Mouse (Mus musculus): ENCODE results near the gene Saa4. TPM values are rescaled to one million over a fixed set of nuclear protein-coding genes. Genes with fewer than 3 reads are reported as not detected.
"Not testable (repeated sequence)": the region's sequence is repeated elsewhere in the genome, so short reads cannot be mapped to it uniquely, and the experiment has no call there.

Gene Saa4
- total RNA-seq (2022) = not detected

DNA sequence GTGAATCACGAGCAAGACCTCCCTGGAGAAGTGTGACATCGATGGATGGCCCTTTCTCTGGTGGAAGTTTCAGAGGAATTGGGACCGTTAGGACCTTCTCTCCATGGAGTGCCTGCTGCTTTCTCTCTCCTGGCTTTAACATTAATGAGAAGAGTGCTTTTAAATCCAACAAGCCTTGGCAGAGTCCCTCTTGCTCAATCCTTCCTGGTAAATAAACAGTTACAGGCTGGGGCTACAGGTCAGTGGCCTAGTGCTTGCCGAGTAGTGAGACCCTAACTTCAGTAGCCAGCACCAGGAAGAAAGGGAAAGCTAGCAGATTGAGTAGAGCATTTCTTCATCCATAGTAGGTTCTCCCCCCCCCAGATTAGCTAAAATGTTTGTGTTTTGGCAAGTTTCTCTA, at the start of gene Saa4:
Gene Saa4, minus strand, starts transcription at position 146 of the 400 bp plus-strand sequence.
- DNase-seq (ENCODE audit: low spot score in 2 of 2) = no peak

DNA sequence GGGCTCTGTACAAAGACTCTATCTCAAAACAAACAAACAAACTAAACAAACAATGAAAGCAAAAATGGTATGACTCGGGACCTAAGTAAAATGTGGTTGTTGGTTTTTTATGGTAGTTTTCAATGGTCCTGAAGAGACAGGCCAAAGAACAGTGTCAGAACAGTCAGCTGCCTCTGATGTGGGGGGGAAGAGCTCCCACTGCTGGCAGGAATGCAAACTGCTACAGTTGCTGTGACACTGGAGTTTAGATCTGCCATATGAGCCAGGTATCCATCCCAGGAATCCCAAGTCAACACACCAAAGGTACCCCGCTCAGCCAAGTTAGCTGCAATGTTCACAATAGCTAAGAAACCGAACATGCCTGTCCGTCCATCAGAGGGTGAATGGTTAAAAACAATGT, 38.3 kb upstream of the Saa4 start:
- peak in 1 of 2 experiments; percentile 31 for DNase-seq (ENCODE audit: low spot score in 2 of 2)

DNA sequence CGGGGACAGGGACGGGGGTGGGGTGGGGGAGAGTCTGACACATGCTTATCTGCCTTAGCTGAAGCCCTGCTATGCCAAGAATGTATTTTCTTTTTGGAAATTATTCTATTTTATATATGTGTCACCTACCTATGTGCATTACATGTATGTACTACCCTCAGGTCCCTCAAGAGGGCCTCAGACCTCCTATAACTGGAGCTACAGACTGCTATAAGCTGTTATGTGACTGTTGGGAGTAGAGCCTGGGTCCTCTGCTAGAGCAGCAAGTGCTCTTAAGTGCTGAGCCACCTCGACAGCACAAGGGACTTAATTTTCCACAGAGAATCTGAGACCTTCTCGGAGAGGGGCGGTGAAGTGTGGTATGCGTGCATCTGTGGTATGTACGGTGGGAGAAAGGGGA, 36.0 kb upstream of the Saa4 start:
- no peak for DNase-seq (ENCODE audit: low spot score in 2 of 2)

DNA sequence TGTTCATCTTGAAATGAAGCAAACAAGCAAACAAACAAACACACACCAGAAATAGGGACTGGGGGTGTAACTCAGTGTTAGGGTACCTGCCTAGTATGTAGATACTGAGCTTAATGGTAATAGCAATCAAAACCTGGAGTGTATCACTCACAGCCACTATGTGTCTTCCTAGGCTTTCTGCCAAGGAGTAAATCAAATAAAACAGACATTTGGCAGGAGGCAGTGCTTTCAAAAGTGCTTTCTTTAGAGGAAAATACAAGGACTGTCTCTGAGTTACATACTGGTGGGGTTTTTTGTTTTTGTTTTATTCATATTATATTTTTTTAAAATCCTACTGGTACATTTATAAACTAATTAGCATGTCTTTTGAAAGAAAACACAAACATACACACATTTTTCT, 35.0 kb upstream of the Saa4 start:
- no peak for DNase-seq (ENCODE audit: low spot score in 2 of 2)

DNA sequence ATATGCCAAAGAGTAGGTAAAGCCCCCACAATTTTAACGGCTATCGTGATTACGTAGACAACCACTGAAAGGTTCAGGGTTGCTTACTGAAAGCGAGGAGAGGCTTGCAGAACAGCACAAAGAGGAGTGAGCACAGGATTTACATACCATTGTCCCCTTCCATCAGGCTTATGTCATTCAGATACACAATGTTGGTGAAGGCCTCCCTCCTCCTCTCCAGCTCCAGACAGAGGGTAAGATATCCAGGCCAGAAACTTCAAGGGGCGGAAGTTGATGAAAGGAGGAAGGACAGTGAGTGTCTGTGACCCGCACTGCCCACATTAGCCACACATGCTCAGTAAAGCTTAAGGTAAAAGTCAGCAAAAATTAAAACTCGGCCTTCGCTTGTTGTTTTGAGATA, 32.3 kb upstream of the Saa4 start:
- DNase-seq (ENCODE audit: low spot score in 2 of 2) = no peak

DNA sequence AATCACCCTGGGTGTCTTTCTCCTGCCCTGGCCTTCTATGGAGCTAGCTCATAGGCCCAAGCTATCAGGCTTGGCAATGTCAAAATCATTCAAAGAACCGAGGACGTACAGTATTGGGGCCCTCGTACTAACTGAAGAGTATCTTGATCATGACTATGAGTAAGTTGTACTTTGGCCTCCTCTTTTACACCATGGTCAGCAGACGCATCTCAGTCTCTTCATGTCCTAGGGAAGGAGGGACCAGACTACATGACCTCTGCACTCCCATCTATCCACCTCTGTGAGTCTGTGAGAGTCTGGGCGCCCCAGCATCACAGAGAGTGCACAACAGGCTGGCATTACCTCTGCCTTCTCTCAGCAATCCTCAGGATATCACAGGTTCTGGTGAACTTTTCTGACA, 30.2 kb upstream of the Saa4 start:
- DNase-seq (ENCODE audit: low spot score in 2 of 2) = no peak

DNA sequence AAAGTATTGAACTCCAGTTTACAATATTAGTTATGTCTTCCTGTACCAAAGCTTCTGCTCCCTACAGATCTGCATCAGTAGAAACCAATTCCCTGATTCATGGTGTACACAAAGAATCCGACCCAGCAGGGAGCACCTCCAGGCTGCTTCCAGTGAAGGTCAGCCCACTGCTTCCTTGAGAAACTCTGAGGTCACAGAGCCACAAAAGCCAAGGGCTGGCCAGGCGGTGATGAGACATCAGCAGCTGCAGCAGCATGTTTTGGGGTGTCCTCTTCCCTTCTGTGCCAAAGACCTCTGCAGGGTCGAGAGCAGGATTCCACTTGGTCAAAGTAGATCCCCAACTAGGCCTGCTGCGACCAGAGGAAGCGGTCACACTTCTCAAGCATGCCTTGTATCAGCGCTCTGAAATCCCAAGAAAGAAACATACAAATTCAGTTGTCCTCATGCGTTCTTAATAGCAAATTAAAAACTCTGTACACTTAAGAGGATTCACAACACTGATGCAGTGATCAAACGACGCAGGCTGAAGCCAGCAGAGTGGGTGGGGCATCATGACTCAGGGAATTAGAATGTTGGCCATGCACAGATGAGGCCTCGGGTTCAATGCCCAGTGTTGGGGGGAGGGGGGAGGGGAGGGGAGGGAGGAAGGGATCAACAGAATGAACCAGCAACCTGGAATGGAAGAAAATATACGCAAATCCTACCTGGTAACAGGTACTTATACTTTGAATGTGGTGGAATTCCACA, 28.8 kb upstream of the Saa4 start:
- DNase-seq (ENCODE audit: low spot score in 2 of 2) = no peak

DNA sequence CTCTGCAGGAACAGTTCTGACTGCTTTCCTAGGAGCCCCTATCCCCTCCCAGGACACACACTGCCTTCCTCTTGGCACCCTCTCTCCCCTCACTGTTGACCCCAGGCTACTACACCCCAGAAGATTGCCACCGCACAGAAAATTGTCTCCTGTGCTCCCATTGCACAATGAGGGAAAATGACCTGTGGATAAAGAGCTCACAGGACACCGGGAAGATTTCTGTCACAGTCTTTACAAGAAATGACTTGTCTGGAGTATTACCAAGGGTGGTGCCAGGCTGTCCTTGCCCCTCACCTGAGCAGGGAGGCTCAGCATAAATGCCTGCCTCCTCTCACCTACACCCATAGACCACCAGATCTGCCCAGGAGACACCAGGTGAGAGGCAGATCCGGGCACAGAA, 19.1 kb upstream of the Saa4 start, which contains the start of gene Saa2:
Gene Saa2, plus strand, starts transcription at position 301 of the 400 bp plus-strand sequence.
- DNase-seq (ENCODE audit: low spot score in 2 of 2) = no peak

DNA sequence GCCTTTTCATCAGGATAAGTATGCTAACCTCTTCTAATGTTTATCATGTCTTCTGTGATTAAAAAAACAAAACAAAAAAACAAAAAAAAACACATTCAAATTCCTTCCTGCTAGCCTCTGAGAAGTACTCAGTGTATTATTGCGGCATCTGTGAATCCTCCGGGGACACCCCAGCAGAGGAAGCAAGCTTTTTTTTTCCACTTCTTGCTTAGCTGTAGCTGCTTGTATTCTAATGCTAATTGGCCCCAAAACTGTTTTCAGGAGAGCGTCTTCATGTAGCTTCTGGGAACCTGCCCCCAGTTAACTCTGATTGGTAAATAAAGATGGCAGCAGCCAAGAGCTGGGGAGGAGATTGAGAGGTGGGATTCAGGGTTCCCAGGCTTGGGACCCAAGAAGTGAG, 16.1 kb upstream of the Saa4 start:
- DNase-seq (ENCODE audit: low spot score in 2 of 2) = no peak

DNA sequence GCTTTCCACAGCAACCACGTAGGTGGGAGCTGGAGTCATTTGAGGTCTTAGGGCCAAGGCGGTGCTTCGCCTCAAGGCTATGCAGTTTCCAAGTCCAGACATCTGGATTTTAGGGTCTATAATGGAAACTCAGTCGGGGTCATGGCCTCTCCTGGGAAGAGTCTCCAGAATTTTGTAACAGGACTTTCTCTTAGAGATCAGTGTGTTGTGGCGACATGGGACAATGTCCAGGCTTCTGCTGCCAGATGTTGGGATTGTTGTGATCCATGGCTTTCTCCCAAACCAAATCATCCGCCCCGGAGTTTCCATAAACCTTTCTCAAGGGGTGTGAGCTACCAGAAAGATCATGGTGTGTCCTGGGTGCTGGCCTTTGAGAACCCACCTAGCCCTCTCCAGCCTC, 14.0 kb upstream of the Saa4 start:
- peak; percentile 36 to 45 for DNase-seq (ENCODE audit: low spot score in 2 of 2)

DNA sequence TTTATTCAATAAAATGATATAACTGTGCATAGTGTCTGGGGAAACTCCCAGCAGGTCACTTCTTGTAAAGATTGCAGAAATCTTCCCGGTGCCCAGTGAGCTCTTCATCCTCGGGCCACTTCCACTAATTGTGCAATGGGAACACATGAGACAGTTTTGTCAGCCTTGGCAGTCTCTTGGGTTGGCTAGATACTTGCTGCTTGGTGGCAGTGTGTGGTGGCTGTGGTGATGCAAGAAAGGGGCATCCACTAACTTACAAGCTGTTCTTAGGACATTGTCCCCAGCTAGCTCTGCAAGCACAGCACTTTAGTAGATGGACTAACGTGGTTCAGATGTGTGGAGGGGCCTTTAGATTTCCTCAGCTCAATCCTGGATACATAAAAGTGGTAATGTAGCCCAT, 13.4 kb upstream of the Saa4 start:
- no peak for DNase-seq (ENCODE audit: low spot score in 2 of 2)

DNA sequence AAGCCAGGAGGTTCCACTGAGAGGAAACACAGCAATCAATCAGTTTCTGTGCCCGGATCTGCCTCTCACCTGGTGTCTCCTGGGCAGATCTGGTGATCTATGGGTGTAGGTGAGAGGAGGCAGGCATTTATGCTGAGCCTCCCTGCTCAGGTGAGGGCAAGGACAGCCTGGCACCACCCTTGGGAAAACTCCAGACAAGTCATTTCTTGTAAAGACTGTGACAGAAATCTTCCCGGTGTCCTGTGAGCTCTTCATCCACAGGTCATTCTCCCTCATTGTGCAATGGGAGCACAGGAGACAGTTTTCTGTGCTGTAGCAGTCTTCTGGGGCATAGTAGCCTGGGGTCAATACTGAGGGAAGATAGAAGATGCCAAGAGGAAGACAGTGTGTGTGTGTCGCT, 10.5 kb upstream of the Saa4 start, which contains the start of gene Saa1:
Gene Saa1, minus strand, starts transcription at position 101 of the 400 bp plus-strand sequence.
- not testable (repeated sequence) for DNase-seq (ENCODE audit: low spot score in 2 of 2)

DNA sequence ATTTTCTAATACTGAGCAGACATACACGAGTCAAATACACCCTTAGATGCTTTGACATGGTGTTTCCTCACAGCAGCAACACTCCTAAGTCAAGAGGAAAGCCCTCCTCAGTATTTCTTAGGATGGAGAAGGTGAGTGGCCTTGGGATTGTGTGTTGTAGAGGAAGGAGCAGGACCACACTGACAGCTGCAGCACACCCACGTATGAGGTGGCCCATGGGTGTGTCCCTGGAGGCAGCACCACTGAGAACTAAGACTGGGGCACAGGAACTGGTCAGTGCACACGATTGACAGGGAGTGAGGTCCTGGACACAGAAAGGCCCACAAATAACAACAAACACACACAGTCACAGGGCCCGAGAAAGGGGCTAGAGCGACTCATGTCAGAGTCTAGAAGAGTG, 7.6 kb upstream of the Saa4 start:
- not testable (repeated sequence) for DNase-seq (ENCODE audit: low spot score in 2 of 2)

DNA sequence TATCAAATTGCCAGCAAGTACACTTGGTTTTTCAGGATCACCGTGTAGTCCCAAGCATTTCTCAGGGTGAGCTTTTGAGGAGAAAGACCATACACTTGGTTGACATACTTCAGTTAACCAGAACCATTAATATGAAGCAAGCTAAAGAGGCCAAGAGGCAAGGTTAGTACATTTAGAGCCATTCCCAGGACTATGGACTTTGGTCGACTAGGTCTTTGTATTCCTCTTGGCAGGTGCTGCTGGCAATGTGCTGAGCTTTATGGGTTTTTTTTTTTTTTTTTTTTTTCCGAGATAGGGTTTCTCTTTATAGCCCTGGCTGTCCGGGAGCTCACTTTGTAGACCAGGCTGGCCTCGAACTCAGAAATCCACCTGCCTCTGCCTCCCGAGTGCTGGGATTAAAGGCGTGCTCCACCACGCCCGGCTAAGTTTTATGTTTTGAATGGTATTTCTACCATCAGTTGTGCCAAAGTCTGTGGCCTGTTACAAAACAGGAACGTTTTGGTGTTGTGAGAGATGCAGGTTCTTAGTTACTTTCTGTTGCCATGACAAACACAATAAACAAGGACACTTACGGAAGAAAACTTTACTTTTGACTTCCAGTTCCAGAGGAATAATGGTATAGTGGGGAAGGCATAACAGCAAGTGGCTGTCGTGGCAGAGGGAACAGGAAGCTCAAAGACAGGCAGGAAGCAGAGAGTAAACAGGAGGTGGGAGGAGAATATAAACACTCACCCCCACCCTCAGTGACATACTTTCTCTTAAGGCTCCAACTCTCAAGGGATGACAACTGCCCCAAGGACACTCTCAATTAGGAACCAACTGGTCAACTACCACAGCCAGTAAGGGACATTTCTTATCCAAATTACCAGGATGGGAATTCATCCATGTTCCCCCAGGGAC, 6.4 kb upstream of the Saa4 start:
- DNase-seq (ENCODE audit: low spot score in 2 of 2) = no peak

DNA sequence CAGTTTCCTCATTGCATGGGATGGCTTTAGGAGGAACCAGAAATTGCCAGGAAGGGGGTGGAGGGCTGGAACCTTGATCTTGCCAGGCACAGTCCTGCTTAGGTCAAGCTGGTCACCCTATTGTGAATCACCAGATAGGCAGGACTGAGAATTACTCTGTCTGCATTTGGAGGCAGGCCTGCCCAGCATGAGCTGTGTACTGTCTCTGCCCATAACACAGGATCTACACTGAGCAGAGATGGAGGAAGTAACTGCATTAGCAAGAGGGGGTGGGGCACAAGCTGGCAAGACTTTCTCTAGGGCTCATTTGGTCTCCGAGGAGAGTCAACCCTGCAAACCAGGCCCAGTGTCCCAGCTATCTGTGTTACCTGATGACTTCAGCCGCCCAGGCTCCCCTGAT, 2.6 kb upstream of the Saa4 start:
- DNase-seq (ENCODE audit: low spot score in 2 of 2) = no peak

DNA sequence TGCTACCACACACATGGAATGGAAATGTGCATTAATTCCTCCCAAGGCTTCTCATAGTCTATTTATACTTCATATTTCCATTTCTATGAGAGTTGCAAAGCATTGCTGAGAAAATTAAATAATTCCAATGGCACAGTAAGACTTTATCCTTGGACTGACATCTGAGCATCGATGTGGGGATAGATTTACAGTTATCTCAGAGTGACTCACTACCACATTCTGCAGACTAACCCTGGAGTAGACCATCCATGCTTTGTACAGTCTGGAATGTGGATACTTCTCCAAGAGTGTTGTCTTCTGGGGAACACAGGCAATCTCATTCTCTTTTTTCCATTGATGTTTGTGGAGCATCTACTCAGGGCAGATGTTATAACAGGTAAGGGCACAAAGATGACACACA, 4.8 kb downstream of the Saa4 start:
- no peak for DNase-seq (ENCODE audit: low spot score in 2 of 2)

DNA sequence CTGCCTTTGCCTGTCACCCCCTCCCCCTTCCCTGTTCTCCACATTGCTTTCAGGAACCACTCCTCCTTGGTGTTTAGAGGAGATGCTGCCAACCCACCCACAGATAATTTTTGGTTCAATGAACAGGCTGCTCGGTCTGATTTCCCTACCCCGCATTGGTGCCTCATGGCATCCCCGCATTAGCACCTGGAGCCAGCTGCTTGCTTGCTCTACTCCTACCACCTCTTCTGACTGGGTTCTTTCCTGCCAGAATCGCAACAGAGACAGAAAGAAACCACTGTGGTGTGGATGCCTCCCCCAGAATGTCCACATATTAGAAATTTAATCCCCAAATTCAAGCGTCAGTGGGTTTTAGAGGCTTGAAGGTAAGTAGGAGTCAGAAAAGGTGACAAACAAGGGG, 8.0 kb downstream of the Saa4 start:
- DNase-seq (ENCODE audit: low spot score in 2 of 2) = no peak

DNA sequence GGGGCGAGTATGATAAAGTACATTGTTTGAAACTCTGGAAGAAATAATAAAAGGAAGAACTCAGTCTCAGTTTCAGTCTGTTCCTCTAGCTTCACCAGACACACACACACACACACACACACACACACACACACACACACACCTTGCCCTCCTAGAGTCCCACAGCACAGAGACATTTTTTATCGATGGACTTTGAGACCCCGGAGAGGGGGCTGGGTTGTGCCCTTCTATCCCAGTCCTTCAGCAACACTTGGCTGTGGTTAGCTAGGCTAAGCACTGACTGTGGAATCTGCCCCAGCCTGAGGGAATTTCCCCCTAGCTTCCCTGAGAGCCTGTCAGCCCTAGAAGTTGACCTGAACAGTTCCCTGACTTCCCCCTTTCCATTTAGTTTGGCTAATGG, 8.6 kb downstream of the Saa4 start:
- DNase-seq (ENCODE audit: low spot score in 2 of 2) = no peak

DNA sequence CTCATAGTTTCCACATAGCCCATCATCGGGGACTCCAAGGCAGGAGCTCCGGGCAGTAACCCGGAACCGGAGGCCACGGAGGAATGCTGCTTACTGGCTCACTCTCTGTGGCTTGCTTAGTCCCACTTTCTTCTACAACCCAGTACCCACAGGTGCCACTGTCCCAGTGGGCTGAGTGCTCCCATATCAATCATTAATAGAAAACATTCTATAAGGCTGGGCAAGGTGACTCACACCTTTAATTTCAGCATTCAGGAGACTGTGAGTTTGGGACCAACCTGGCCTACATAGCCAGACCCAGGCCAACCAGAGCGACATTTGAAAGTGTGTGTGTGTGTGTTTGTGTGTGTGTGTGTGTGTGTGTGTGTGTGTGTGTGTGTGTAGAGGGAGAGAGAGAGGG, 9.0 kb downstream of the Saa4 start:
- DNase-seq (ENCODE audit: low spot score in 2 of 2) = no peak

DNA sequence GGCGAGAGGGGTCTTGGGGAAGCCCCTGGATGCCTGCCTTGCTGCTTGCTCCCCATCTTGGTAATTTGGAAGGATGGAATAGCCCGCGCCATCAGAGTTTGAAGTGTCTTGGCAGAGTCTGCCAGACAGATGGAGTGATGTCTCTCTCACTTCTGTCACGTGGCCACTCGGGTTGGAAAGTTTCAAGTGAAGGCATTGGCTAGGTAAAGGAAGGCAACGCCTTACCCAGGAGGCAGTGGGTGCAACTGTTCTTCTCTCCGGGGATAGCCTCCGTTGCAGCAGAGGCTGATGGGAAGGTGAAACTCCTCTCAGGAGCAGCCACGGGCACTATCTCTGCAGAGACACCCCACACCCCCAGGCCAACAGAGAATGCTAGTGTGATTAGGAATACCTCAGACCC, 11.9 kb downstream of the Saa4 start:
- no peak for DNase-seq (ENCODE audit: low spot score in 2 of 2)

DNA sequence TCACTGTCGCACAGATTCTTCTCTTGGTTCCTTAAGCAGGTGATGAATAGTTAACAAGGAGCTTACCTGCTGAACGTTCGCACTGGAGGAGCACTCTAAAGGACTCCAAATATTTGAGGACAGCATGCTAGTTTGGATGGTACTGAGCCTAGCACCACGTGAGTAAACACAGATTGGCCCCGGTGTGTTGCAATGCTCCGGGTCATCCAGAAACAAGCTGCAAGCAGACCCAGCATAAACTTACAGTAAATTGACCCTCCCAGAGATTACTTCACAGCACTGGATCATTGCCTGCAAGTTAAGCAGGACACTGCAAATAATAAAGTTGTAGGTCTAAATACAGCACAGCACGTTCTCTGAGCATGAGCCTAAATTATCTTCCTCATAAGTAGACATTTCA, 12.9 kb downstream of the Saa4 start:
- peak; percentile 26 to 42 for DNase-seq (ENCODE audit: low spot score in 2 of 2)

DNA sequence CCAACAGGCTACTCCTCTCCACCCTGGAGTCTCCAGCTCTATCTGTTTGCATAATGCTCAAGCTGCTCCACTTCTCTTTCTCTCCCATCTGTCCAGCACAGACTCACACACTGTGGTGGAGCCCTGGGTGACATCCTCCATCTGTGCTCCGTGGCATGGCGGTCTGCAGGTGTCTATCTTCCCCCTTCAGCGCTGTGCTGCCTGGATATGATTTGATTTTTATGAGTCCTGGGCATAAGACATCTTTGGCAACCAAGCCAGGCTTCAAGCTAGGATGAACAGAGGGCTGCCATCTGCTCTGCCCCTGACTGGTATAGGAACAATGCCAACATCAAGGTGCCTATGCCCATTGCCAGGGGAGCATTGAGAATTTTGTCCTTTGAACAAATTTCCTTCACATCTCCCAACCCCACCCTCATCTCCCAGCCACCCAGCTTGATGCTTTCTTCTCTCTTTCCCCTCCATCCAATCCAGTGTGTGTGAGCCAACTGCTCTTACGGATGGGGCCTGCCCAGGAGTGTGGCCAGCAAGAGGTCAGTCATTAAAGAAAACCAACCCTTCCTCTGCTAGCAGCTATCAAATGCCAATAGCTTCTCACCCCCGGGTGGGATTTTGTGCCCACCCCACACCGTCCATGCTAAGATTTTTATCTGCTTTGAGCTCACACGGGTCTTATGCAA, 13.7 kb downstream of the Saa4 start:
- no peak for DNase-seq (ENCODE audit: low spot score in 2 of 2)

Measured in gastrocnemius, adult 8-10 months (tissue).